ENCODE assay signal across 9 mouse cellular contexts in the genomic region with DNA sequence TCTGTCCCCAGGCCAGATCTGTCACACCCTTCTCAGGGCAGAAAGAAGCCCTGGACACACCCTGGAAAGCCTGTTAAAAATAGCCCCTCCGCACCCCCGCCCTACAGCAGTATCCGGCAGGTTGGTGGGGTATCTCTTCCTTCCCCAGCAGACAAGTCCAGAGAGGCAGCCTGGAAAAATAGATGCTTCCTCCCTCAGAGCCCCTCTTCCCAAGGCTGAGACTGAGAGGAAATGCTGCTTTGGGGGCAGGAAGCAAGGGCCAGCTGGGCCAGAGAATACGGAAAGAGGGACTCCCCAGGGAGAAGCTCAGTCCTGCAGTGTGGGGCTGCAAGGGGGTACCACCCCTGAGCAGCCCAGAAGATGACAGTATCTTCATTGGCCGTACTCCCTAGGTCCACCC. TPM values are rescaled to one million over a fixed set of nuclear protein-coding genes. Genes with fewer than 3 reads are reported as not detected.
DNase-seq lines count a peak whose midpoint lies in the region; ATAC-seq and TF ChIP-seq lines count a peak whose summit lies in the region.
"Had no signal": no experiment of that assay in that cellular context is flagged by ENCODE, and none has a peak within 500 bp of the region (broad histone marks: within the 10 kb centered on the region; RNA-seq: fewer than 3 reads in every experiment).

No protein-coding gene starts in this region.

- no peaks in the 10 kb centered on the region for H3K9me3 ChIP-seq in midbrain, embryonic 13.5 days
- H3K9me3 ChIP-seq in midbrain, embryonic 11.5 days (ENCODE audit: control insufficient read depth, low read length) = no peaks in the 10 kb centered on the region
- no peaks in the 10 kb centered on the region for H3K9me3 ChIP-seq in heart, postnatal 0 days (replicated peaks; ENCODE audit: control insufficient read depth, low read length)
- H3K9me3 ChIP-seq: neural tube, embryonic 15.5 days had no signal

- no peak for ATAC-seq in midbrain, embryonic 13.5 days
- ATAC-seq in midbrain, embryonic 11.5 days (ENCODE audit: low FRiP score) = no peak
- ATAC-seq in heart, postnatal 0 days (ENCODE audit: insufficient read depth, low read depth) = peak; percentile 49; the same call in 1 of the 2 replicates

- H3K4me1 ChIP-seq in midbrain, embryonic 13.5 days (replicated peaks) = peaks cover 28% of the 10 kb centered on the region
- peaks cover 19% of the 10 kb centered on the region for H3K4me1 ChIP-seq in midbrain, embryonic 11.5 days (ENCODE audit: control insufficient read depth, insufficient read depth, low read length)
- peaks cover 23% of the 10 kb centered on the region for H3K4me1 ChIP-seq in heart, postnatal 0 days (ENCODE audit: control insufficient read depth, insufficient read depth)

- H3K9ac ChIP-seq in midbrain, embryonic 13.5 days (replicated peaks) = no peak overlapping the region
- H3K9ac ChIP-seq in midbrain, embryonic 11.5 days (ENCODE audit: low read length) = no peak overlapping the region
- H3K9ac ChIP-seq in heart, postnatal 0 days (replicated peaks; ENCODE audit: low read depth, low read length) = no peak overlapping the region
- H3K9ac ChIP-seq: neural tube, embryonic 15.5 days had no signal

- DNase-seq in midbrain, embryonic 11.5 days (ENCODE audit: low spot score, missing footprints) = no peak
- DNase-seq in heart, postnatal 0 days (ENCODE audit: low spot score) = peak; percentile 73
- peak; percentile 64 to 87 for DNase-seq in kidney, postnatal 25 days
- DNase-seq in right cerebral cortex, postnatal 4 days = no peak
- no peak for DNase-seq in layer of hippocampus, adult 9-10 months (ENCODE audit: low spot score)
- no peak for DNase-seq in testis, postnatal 10 days (ENCODE audit: low spot score)

- no peaks in the 10 kb centered on the region for H3K27me3 ChIP-seq in midbrain, embryonic 13.5 days
- H3K27me3 ChIP-seq in midbrain, embryonic 11.5 days (ENCODE audit: control insufficient read depth, insufficient read depth, low read length) = no peaks in the 10 kb centered on the region
- no peaks in the 10 kb centered on the region for H3K27me3 ChIP-seq in heart, postnatal 0 days (ENCODE audit: control insufficient read depth, insufficient read depth, low read length)
- H3K27me3 ChIP-seq: neural tube, embryonic 15.5 days had no signal

- no peak overlapping the region for H3K4me2 ChIP-seq in midbrain, embryonic 13.5 days (replicated peaks)
- H3K4me2 ChIP-seq in midbrain, embryonic 11.5 days = no peak overlapping the region
- no peak overlapping the region for H3K4me2 ChIP-seq in heart, postnatal 0 days (ENCODE audit: low read depth, low read length)
- H3K4me2 ChIP-seq: neural tube, embryonic 15.5 days had no signal

- 90% methylated on average over 5 of the region's 5 CpGs for WGBS in midbrain, embryonic 13.5 days
- 92% methylated on average over 5 of the region's 5 CpGs for WGBS in midbrain, embryonic 11.5 days
- 35% methylated on average over 5 of the region's 5 CpGs for WGBS in heart, postnatal 0 days

- TF ChIP-seq CTCF in heart, postnatal 0 days (IDR thresholded peaks at IDR 0.05; ENCODE audit: low read depth) = no peak

- no peak overlapping the region for H3K4me3 ChIP-seq in midbrain, embryonic 13.5 days (replicated peaks)
- H3K4me3 ChIP-seq in midbrain, embryonic 11.5 days (ENCODE audit: low read depth, low read length) = no peak overlapping the region
- H3K4me3 ChIP-seq in heart, postnatal 0 days (ENCODE audit: low read depth, low read length) = no peak overlapping the region
- H3K4me3 ChIP-seq: neural tube, embryonic 15.5 days had no signal

- H3K36me3 ChIP-seq in midbrain, embryonic 13.5 days = peaks cover 97% of the 10 kb centered on the region
- peaks cover 62% of the 10 kb centered on the region for H3K36me3 ChIP-seq in midbrain, embryonic 11.5 days (ENCODE audit: control insufficient read depth, insufficient read depth, low read length)
- peaks cover 33% of the 10 kb centered on the region for H3K36me3 ChIP-seq in heart, postnatal 0 days (replicated peaks; ENCODE audit: control insufficient read depth, insufficient read depth, low read length)

- H3K27ac ChIP-seq in midbrain, embryonic 13.5 days = 0 out of 2 replicates have a peak overlapping the region, but pooled peaks have one; percentile 30
- no peak overlapping the region; the same call in 1 of the 2 replicates for H3K27ac ChIP-seq in midbrain, embryonic 11.5 days (ENCODE audit: low read depth, low read length)
- peak overlapping the region; percentile 58 for H3K27ac ChIP-seq in heart, postnatal 0 days (ENCODE audit: low read depth)
- H3K27ac ChIP-seq: macrophage; neural tube, embryonic 15.5 days had no signal

- peak; percentile 93 for TF ChIP-seq EP300 in heart, postnatal 0 days (IDR thresholded peaks at IDR 0.05; ENCODE audit: low read depth)

RNA-seq across cellular contexts. Expression of a gene that starts 50.8 kb away (rescaled TPM):
- 17.4 and 19.5 TPM in 2 replicates for polyA plus RNA-seq in midbrain, embryonic 13.5 days (2015; fragmentation: Nextera tagmentation; extraction: Ambion mirVana)
- polyA plus RNA-seq in midbrain, embryonic 11.5 days (2014; fragmentation: Nextera tagmentation; extraction: Ambion mirVana) = 17.6 and 20.6 TPM in 2 replicates
- 12.2 and 13.1 TPM in 2 replicates for total RNA-seq in heart, postnatal 0 days (2014; rRNA removed; ENCODE audit: low replicate concordance)
- polyA plus RNA-seq in heart, postnatal 0 days (2015; fragmentation: Nextera tagmentation; extraction: Ambion mirVana) = 2.8 and 3.5 TPM in 2 replicates

Comparison
In these comparisons a context has a peak if more than half of its experiments do, and no peak if none do; other contexts are left out.
1. DNase-seq: peak in heart, postnatal 0 days (single experiment) and kidney, postnatal 25 days (2 of 2); none in midbrain, embryonic 11.5 days (single experiment), right cerebral cortex, postnatal 4 days (single experiment), layer of hippocampus, adult 9-10 months (single experiment) and testis, postnatal 10 days (single experiment).